27 mouse cellular contexts compared by ENCODE assay signal in the genomic region with DNA sequence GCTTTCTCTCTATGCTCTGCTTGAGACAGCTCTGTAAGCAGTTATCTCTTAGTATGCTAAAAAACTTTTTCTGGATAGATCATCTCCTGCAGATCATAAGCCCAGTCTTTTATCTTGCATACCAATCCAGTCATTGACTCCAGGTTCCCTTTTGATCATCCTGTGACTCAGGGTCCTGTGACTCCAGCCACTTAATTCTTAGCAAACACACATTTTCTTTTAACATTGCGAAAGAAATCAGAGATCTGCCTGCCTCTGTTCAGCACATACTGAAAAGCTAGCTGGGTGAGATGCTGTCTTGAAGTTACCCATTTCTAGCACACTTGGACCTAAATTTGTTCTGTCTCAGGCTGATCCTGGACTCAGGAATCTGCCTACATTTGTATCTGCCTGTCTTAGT. TPM values are rescaled to one million over a fixed set of nuclear protein-coding genes. Genes with fewer than 3 reads are reported as not detected.
"Had no signal": no experiment of that assay in that cellular context is flagged by ENCODE, and none has a peak within 500 bp of the region (broad histone marks: within the 10 kb centered on the region; RNA-seq: fewer than 3 reads in every experiment).

No protein-coding gene starts in this region.

- H3K4me1 ChIP-seq: limb, embryonic 10.5 days; limb, embryonic 13.5 days; lung, embryonic 15.5 days; neural tube, embryonic 13.5 days had no signal

- H3K4me2 ChIP-seq: limb, embryonic 13.5 days; lung, embryonic 15.5 days; midbrain, embryonic 13.5 days; neural tube, embryonic 13.5 days had no signal

- H3K36me3 ChIP-seq: limb, embryonic 10.5 days; limb, embryonic 13.5 days; lung, embryonic 15.5 days; midbrain, embryonic 10.5 days; midbrain, embryonic 13.5 days; neural tube, embryonic 13.5 days had no signal

- H3K27ac ChIP-seq: kidney, postnatal 0 days; layer of hippocampus, adult 2 months; limb, embryonic 10.5 days; limb, embryonic 13.5 days; liver, embryonic 14.5 days; lung, embryonic 15.5 days; midbrain, embryonic 10.5 days; midbrain, embryonic 13.5 days; neural tube, embryonic 13.5 days; stomach, postnatal 0 days had no signal

- DNase-seq: kidney, adult 11 months; kidney, adult 9 months; kidney, postnatal 25 days; layer of hippocampus, adult 9-11 months; liver; liver, postnatal 0 days; lung, postnatal 10 days; lung, postnatal 36 days; retina, postnatal 1 day; thymus, adult 2 months; thymus, postnatal 14 days; thymus, postnatal 4 days had no signal

- H3K9ac ChIP-seq: limb, embryonic 13.5 days; liver, embryonic 14.5 days; liver, postnatal 0 days; lung, embryonic 15.5 days; midbrain, embryonic 13.5 days; neural tube, embryonic 13.5 days had no signal

- H3K4me3 ChIP-seq: layer of hippocampus, adult 2 months; limb, embryonic 10.5 days; limb, embryonic 13.5 days; lung, embryonic 15.5 days; megakaryocyte, embryonic 14.5 days; midbrain, embryonic 10.5 days; midbrain, embryonic 13.5 days; myocyte; neural tube, embryonic 13.5 days had no signal

- ATAC-seq: liver, postnatal 0 days; midbrain, embryonic 13.5 days; midbrain, embryonic 16.5 days had no signal

- H3K9me3 ChIP-seq: limb, embryonic 10.5 days; limb, embryonic 13.5 days; lung, embryonic 15.5 days; megakaryocyte, embryonic 14.5 days; midbrain, embryonic 10.5 days; midbrain, embryonic 13.5 days; neural tube, embryonic 13.5 days had no signal

RNA-seq across cellular contexts. Expression of a gene that starts 7.6 kb away (rescaled TPM):
- total RNA-seq: monocyte, adult 5-6 weeks; neutrophil, adult 5-6 weeks had no signal
